Mouse (Mus musculus) liver, adult 2 months (tissue): ENCODE results near the gene Herc3.

Experiments used
- CTCF ChIP-seq: fragments of 200-500 bp; IDR thresholded peaks from 2 replicates; pipeline ENCODE4 v1.5.1; 2011; ENCODE audit warnings: low read depth, low read length, control low read depth
- POLR2A ChIP-seq: fragments of 200-500 bp; IDR thresholded peaks from 2 replicates; pipeline ENCODE4 v1.6.1; 2011; ENCODE audit warnings: low read length, control low read depth; ENCODE audit not compliant: insufficient read depth; ENCODE audit errors: extremely low read depth

DNA sequence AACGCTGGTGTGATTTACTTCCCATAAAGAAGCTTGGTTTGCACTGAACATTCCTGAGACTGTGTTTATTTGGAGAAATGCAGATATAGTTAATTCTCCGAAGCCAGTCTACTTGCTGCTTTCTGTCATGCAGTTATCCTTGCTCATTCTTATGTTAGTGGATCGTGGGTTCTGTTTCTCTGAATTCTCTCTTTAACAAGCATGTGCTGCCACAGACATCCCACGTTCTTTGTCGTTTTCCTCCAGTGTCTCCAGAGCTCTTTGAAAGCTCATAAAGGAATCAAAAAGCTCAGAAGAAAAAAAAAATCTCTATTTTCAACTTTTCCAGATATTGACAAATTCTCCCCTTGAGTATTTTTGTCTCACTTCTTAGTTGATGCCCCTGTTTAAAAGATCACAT is 82.7 kb downstream of the Herc3 start:
- TF ChIP-seq CTCF (no peak), POLR2A (no peak)
